Mouse (Mus musculus): ENCODE data around the gene Kctd4. TPM values are rescaled to one million over a fixed set of nuclear protein-coding genes. Genes with fewer than 3 reads are reported as not detected.

Gene Kctd4
- total and polyA plus RNA-seq, 3 experiments: not detected

GRCm38 (mm10) chr14:75990936-75991335 lies 36.1 kb downstream of the Kctd4 start:
- 97% methylated on average over 6 of the region's 6 CpGs for WGBS
- Histone ChIP-seq H3K9ac (ENCODE audit: low read depth, low read length) (no peak overlapping the region), H3K4me1 (ENCODE audit: control insufficient read depth, insufficient read depth, low read length) (no peaks in the 10 kb centered on the region), H3K27me3 (ENCODE audit: control insufficient read depth, insufficient read depth, low read length) (no peaks in the 10 kb centered on the region), H3K27ac (no peak overlapping the region), H3K4me3 (no peak overlapping the region), H3K36me3 (ENCODE audit: control insufficient read depth, insufficient read depth, low read length) (no peaks in the 10 kb centered on the region), H3K79me2 (replicated peaks; ENCODE audit: control insufficient read depth, insufficient read depth, low read length) (peaks cover 2% of the 10 kb centered on the region; the same call in 1 of the 2 replicates)
- DNase-seq: no peak
- intact Hi-C loops (cut with DNase I): no loop called here
- no peak for TF ChIP-seq POLR2A (IDR thresholded peaks at IDR 0.05; ENCODE audit: insufficient read depth, low read depth, low read length)

- Histone ChIP-seq H3K4me3 (no peak overlapping the region), H3K9ac (ENCODE audit: low read depth, low read length) (no peak overlapping the region), H3K27me3 (ENCODE audit: control insufficient read depth, insufficient read depth, low read length) (no peaks in the 10 kb centered on the region), H3K79me2 (replicated peaks; ENCODE audit: control insufficient read depth, insufficient read depth, low read length) (peaks cover 3% of the 10 kb centered on the region), H3K4me1 (ENCODE audit: control insufficient read depth, insufficient read depth, low read length) (no peaks in the 10 kb centered on the region), H3K36me3 (ENCODE audit: control insufficient read depth, insufficient read depth, low read length) (no peaks in the 10 kb centered on the region), H3K27ac (no peak overlapping the region)
- DNase-seq: no peak
- 85% methylated on average over 4 of the region's 4 CpGs for WGBS
- intact Hi-C loops (cut with DNase I): no loop called here
- TF ChIP-seq POLR2A (IDR thresholded peaks at IDR 0.05; ENCODE audit: insufficient read depth, low read depth, low read length) (no peak), CTCF (IDR thresholded peaks at IDR 0.05) (no peak), EP300 (IDR thresholded peaks at IDR 0.05; ENCODE audit: insufficient read depth, low read depth, low read length) (no peak)
Measured at GRCm38 (mm10) chr14:75992371-75992770, 37.6 kb downstream of the Kctd4 start.

GRCm38 (mm10) chr14:75998082-75998481 lies 43.3 kb downstream of the Kctd4 start:
- H3K36me3 ChIP-seq (ENCODE audit: control insufficient read depth, insufficient read depth, low read length): no peaks in the 10 kb centered on the region
- no peak overlapping the region for H3K9ac ChIP-seq (ENCODE audit: low read depth, low read length)
- DNase-seq: no peak
- no peak overlapping the region for H3K4me3 ChIP-seq
- H3K4me1 ChIP-seq (ENCODE audit: control insufficient read depth, insufficient read depth, low read length): no peaks in the 10 kb centered on the region
- no peak for TF ChIP-seq EP300 (IDR thresholded peaks at IDR 0.05; ENCODE audit: insufficient read depth, low read depth, low read length)
- TF ChIP-seq POLR2A (IDR thresholded peaks at IDR 0.05; ENCODE audit: insufficient read depth, low read depth, low read length): no peak
- TF ChIP-seq CTCF (IDR thresholded peaks at IDR 0.05): no peak
- no peaks in the 10 kb centered on the region for H3K27me3 ChIP-seq (ENCODE audit: control insufficient read depth, insufficient read depth, low read length)
- intact Hi-C loops (cut with DNase I): no loop called here
- WGBS: 35% methylated on average over 1 of the region's 1 CpGs
- no peak overlapping the region for H3K27ac ChIP-seq
- peaks cover 3% of the 10 kb centered on the region for H3K79me2 ChIP-seq (replicated peaks; ENCODE audit: control insufficient read depth, insufficient read depth, low read length)

GRCm38 (mm10) chr14:76001781-76002180 lies 47.0 kb downstream of the Kctd4 start:
- H3K9ac ChIP-seq (ENCODE audit: low read depth, low read length): no peak overlapping the region
- no peak overlapping the region for H3K27ac ChIP-seq
- no peaks in the 10 kb centered on the region for H3K4me1 ChIP-seq (ENCODE audit: control insufficient read depth, insufficient read depth, low read length)
- peaks cover 2% of the 10 kb centered on the region; the same call in 1 of the 2 replicates for H3K79me2 ChIP-seq (replicated peaks; ENCODE audit: control insufficient read depth, insufficient read depth, low read length)
- H3K36me3 ChIP-seq (ENCODE audit: control insufficient read depth, insufficient read depth, low read length): no peaks in the 10 kb centered on the region
- 55% methylated on average over 4 of the region's 4 CpGs for WGBS
- no peaks in the 10 kb centered on the region for H3K27me3 ChIP-seq (ENCODE audit: control insufficient read depth, insufficient read depth, low read length)
- H3K4me3 ChIP-seq: no peak overlapping the region
- no peak for TF ChIP-seq CTCF (IDR thresholded peaks at IDR 0.05)
- no peak for TF ChIP-seq POLR2A (IDR thresholded peaks at IDR 0.05; ENCODE audit: insufficient read depth, low read depth, low read length)
- TF ChIP-seq EP300 (IDR thresholded peaks at IDR 0.05; ENCODE audit: insufficient read depth, low read depth, low read length): no peak
- intact Hi-C loops (cut with DNase I): no loop called here
- no peak for DNase-seq

- no peak for TF ChIP-seq CTCF (IDR thresholded peaks at IDR 0.05)
- no peak for TF ChIP-seq EP300 (IDR thresholded peaks at IDR 0.05; ENCODE audit: insufficient read depth, low read depth, low read length)
- no peak for TF ChIP-seq POLR2A (IDR thresholded peaks at IDR 0.05; ENCODE audit: insufficient read depth, low read depth, low read length)
- WGBS: 96% methylated on average over 4 of the region's 4 CpGs
- H3K27me3 ChIP-seq (ENCODE audit: control insufficient read depth, insufficient read depth, low read length): no peaks in the 10 kb centered on the region
- no peak for DNase-seq
- H3K4me1 ChIP-seq (ENCODE audit: control insufficient read depth, insufficient read depth, low read length): no peaks in the 10 kb centered on the region
- intact Hi-C loops (cut with DNase I): no loop called here
- no peaks in the 10 kb centered on the region for H3K36me3 ChIP-seq (ENCODE audit: control insufficient read depth, insufficient read depth, low read length)
- H3K9ac ChIP-seq (ENCODE audit: low read depth, low read length): no peak overlapping the region
- no peak overlapping the region for H3K27ac ChIP-seq
- no peak overlapping the region for H3K4me3 ChIP-seq
- H3K79me2 ChIP-seq (replicated peaks; ENCODE audit: control insufficient read depth, insufficient read depth, low read length): peaks cover 2% of the 10 kb centered on the region; the same call in 1 of the 2 replicates
Measured at GRCm38 (mm10) chr14:76005011-76005410, 50.2 kb downstream of the Kctd4 start.

- Histone ChIP-seq H3K4me1 (ENCODE audit: control insufficient read depth, insufficient read depth, low read length) (no peaks in the 10 kb centered on the region), H3K27ac (no peak overlapping the region), H3K4me3 (no peak overlapping the region), H3K9ac (ENCODE audit: low read depth, low read length) (no peak overlapping the region), H3K27me3 (ENCODE audit: control insufficient read depth, insufficient read depth, low read length) (no peaks in the 10 kb centered on the region), H3K79me2 (replicated peaks; ENCODE audit: control insufficient read depth, insufficient read depth, low read length) (peaks cover 4% of the 10 kb centered on the region), H3K36me3 (ENCODE audit: control insufficient read depth, insufficient read depth, low read length) (no peaks in the 10 kb centered on the region)
- TF ChIP-seq CTCF (IDR thresholded peaks at IDR 0.05): no peak
- TF ChIP-seq POLR2A (IDR thresholded peaks at IDR 0.05; ENCODE audit: insufficient read depth, low read depth, low read length): no peak
- TF ChIP-seq EP300 (IDR thresholded peaks at IDR 0.05; ENCODE audit: insufficient read depth, low read depth, low read length): no peak
- intact Hi-C loops (cut with DNase I): no loop called here
- WGBS: 89% methylated on average over 1 of the region's 1 CpGs
- no peak for DNase-seq
Measured at GRCm38 (mm10) chr14:76008174-76008573, 53.4 kb downstream of the Kctd4 start.
